Mouse (Mus musculus) heart, postnatal 0 days (tissue): ENCODE results near the gene Slc4a8. TPM values are rescaled to one million over a fixed set of nuclear protein-coding genes. Genes with fewer than 3 reads are reported as not detected.

Source experiments
- ATAC-seq: fragments of 200-750 bp; cut with Nextera tagmentation; 2 replicates; pipeline ENCODE4 v1.8.0; 2017; ENCODE audit warnings: low read depth, moderate number of reproducible peaks, moderate library complexity; ENCODE audit not compliant: insufficient read depth
- DNase-seq: peaks from one replicate; pipeline ENCODE4 v3.0.0-alpha.2; 2016; ENCODE audit warnings: low spot score
- H3K27ac ChIP-seq: fragments of 300-500 bp; sonication (generic); 2 replicates; pipeline ENCODE4 v1.5.1; 2014; ENCODE audit warnings: low read depth, mild to moderate bottlenecking
- H3K27me3 ChIP-seq: fragments of 300-500 bp; sonication (generic); 2 replicates; pipeline ENCODE4 v1.6.1; 2014; ENCODE audit warnings: low read length, mixed read lengths; ENCODE audit not compliant: control insufficient read depth, insufficient read depth
- H3K36me3 ChIP-seq: fragments of 300-500 bp; sonication (generic); replicated peaks from 2 replicates; pipeline ENCODE4 v1.6.1; 2014; ENCODE audit warnings: low read length, mixed read lengths; ENCODE audit not compliant: control insufficient read depth, insufficient read depth
- H3K4me1 ChIP-seq: fragments of 300-500 bp; sonication (generic); 2 replicates; pipeline ENCODE4 v1.6.1; 2014; ENCODE audit warnings: antibody characterized with exemption; ENCODE audit not compliant: control insufficient read depth, insufficient read depth
- H3K4me2 ChIP-seq: fragments of 300-500 bp; sonication (generic); 2 replicates; pipeline ENCODE4 v1.6.1; 2014; ENCODE audit warnings: low read depth, mild to moderate bottlenecking, low read length, moderate library complexity
- H3K4me3 ChIP-seq: fragments of 300-500 bp; sonication (generic); 2 replicates; pipeline ENCODE4 v1.5.1; 2014; ENCODE audit warnings: low read depth, low read length
- H3K9ac ChIP-seq: fragments of 300-500 bp; sonication (generic); replicated peaks from 2 replicates; pipeline ENCODE4 v1.6.1; 2014; ENCODE audit warnings: low read depth, low read length, mixed read lengths
- H3K9me3 ChIP-seq: fragments of 300-500 bp; sonication (generic); replicated peaks from 2 replicates; pipeline ENCODE4 v1.6.1; 2016; ENCODE audit warnings: low read length; ENCODE audit not compliant: control insufficient read depth
- CTCF ChIP-seq: IDR thresholded peaks from 2 replicates; pipeline ENCODE4 v1.5.1; 2016; ENCODE audit warnings: antibody characterized with exemption, control low read depth, low read depth
- EP300 ChIP-seq: IDR thresholded peaks from 2 replicates; pipeline ENCODE4 v1.6.1; 2016; ENCODE audit warnings: antibody characterized with exemption, low read depth
- WGBS: fragments of 180-500 bp; shearing (Covaris S2); extraction: QIAGEN DNeasy Blood & Tissue Kit; methylation state at CpG from one replicate; pipeline ENCODE4 v1.1.7; 2014; 5-methylcytosine and 5-hydroxymethylcytosine counted together
- polyA plus RNA-seq: library from polyadenylated mRNA; unstranded; fragments of >200 nt; fragmentation: Nextera tagmentation; extraction: Ambion mirVana; gene quantifications from 2 replicates; pipeline ENCODE4 v1.2.1, GENCODE M21; 2015
- total RNA-seq: library from RNA; depleted of rRNA; stranded (reverse); fragments of >200 nt; gene quantifications from 2 replicates; pipeline ENCODE4 v1.2.3, GENCODE M21; 2014; ENCODE audit warnings: low replicate concordance

The Slc4a8 gene
- total and polyA plus RNA-seq, 2 experiments from 2014 or later, result 0.19 to 0.81 TPM

DNA sequence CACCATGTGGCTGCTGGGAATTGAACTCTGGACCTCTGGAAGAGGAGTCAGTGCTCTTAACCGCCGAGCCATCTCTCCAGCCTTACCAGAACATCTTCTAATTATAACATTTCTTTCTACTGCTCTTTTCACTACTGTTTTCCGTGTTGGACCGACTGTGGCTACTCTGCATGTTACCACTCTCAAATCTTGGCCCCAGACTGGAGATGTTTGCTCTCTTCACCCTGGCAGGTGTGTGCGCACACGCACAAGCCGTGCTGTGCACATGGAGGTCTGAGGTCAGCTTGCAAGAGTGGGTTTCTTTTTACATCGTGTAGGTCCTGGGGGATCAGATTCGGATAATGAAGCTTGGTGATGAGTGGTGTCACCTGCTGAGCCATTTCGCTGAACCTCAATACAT lies 2.3 kb upstream of the Slc4a8 start:
- Histone ChIP-seq H3K27me3 (peaks cover 51% of the 10 kb centered on the region), H3K4me3 (no peak overlapping the region), H3K36me3 (no peaks in the 10 kb centered on the region), H3K4me1 (0 out of 2 replicates have a peak, but pooled peaks cover 13% of the 10 kb centered on the region), H3K4me2 (no peak overlapping the region), H3K9ac (no peak overlapping the region), H3K27ac (no peak overlapping the region), H3K9me3 (no peaks in the 10 kb centered on the region)
- no peak for DNase-seq
- TF ChIP-seq CTCF, result no peak
- no peak for TF ChIP-seq EP300
- WGBS, result 86% methylated on average over 10 of the region's 10 CpGs
- ATAC-seq, result no peak

DNA sequence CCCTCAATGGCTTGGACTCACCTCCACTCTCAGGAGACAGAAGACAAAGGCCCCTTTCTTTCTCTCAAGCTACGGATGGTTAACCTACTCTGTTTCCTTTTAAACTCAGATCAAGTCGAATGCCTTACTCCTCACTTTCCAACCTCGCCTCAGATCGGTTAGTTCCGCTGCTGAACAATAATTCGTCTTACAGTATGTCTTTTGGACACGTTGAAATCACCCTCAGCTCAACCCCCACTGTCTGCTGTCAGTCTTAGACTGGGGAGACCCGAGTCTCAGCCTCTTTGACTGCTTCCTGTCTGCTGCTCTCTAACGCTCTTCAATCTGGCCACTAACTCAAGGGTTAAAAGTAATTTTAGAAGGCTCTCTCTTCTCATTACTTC lies 520 bp upstream of the Slc4a8 start:
- WGBS, result 31% methylated on average over 9 of the region's 9 CpGs
- no peak overlapping the region for H3K9ac ChIP-seq

DNA sequence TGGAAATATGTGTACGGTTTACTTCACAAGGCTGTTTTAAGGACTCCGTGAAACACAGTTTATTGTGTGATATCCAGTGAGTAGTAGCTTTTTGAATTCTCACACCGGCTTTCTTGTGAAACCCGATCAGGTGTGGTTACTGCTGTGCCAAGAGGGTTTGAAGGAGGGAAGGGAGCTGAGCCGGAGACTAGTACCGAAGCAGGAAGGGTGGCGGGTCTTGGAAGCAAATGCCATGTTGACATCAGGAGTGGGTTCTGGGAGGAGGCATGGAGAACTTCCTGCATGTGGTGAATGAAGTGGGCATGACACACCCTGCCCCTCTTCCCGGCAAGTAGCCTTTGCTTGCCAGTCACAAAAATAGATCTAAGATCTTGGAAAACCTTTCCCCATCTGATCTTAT lies 1.1 kb downstream of the Slc4a8 start:
- 0 out of 2 replicates have a peak, but pooled peaks cover 13% of the 10 kb centered on the region for H3K4me1 ChIP-seq
- TF ChIP-seq CTCF (no peak), EP300 (no peak)
- no peaks in the 10 kb centered on the region for H3K36me3 ChIP-seq
- H3K4me3 ChIP-seq, result no peak overlapping the region
- H3K9ac ChIP-seq, result no peak overlapping the region
- H3K27me3 ChIP-seq, result peaks cover 75% of the 10 kb centered on the region
- WGBS, result 56% methylated on average over 8 of the region's 8 CpGs
- no peak overlapping the region for H3K27ac ChIP-seq
- no peaks in the 10 kb centered on the region for H3K9me3 ChIP-seq
- DNase-seq (no peak), ATAC-seq (no peak)
- peak overlapping the region; percentile 76; the same call in 1 of the 2 replicates for H3K4me2 ChIP-seq

More for the DNA sequence above, 520 bp upstream of the Slc4a8 start:
- Histone ChIP-seq H3K36me3 (no peaks in the 10 kb centered on the region), H3K27ac (no peak overlapping the region), H3K4me3 (peak overlapping the region; percentile 47), H3K4me2 (peak overlapping the region; percentile 76), H3K4me1 (0 out of 2 replicates have a peak, but pooled peaks cover 13% of the 10 kb centered on the region), H3K27me3 (peaks cover 67% of the 10 kb centered on the region), H3K9me3 (no peaks in the 10 kb centered on the region)
- ATAC-seq, result no peak
- no peak for DNase-seq
- TF ChIP-seq EP300, result no peak
- TF ChIP-seq CTCF, result no peak

GRCm38 (mm10) chr15:100764163-100764951 lies 2.8 kb downstream of the Slc4a8 start:
- Histone ChIP-seq H3K9me3 (no peaks in the 10 kb centered on the region), H3K36me3 (no peaks in the 10 kb centered on the region), H3K4me3 (no peak overlapping the region), H3K27ac (no peak overlapping the region), H3K4me1 (0 out of 2 replicates have a peak, but pooled peaks cover 13% of the 10 kb centered on the region), H3K4me2 (no peak overlapping the region), H3K27me3 (peaks cover 79% of the 10 kb centered on the region), H3K9ac (no peak overlapping the region)
- DNase-seq, result no peak
- TF ChIP-seq EP300, result no peak
- TF ChIP-seq CTCF, result no peak
- ATAC-seq, result no peak
- WGBS, result 61% methylated on average over 16 of the region's 16 CpGs

DNA sequence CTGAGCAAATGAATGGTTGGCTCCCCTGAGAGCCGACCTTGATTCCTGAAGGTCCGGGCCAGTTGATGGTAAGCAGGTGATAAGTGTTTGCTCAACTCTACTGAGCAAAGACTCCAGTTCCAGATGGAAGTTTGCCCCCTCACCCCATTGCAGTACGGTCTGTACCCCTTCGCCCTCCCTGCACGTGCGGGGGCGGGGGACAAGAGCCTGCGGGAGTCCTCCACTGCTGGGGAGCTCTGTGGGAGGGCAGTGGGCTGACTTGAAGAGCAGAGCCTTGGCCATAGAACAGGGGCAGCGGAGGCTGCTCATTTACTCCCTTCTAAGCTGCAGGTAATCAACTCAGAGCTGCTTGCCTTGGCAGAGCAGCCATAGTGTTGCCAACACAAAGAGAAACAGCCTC lies 5.3 kb downstream of the Slc4a8 start:
- H3K27me3 ChIP-seq, result peaks cover 67% of the 10 kb centered on the region
- no peak for ATAC-seq

More for the DNA sequence above, 5.3 kb downstream of the Slc4a8 start:
- Histone ChIP-seq H3K4me3 (no peak overlapping the region), H3K36me3 (no peaks in the 10 kb centered on the region), H3K9me3 (no peaks in the 10 kb centered on the region), H3K4me2 (no peak overlapping the region), H3K9ac (no peak overlapping the region), H3K4me1 (0 out of 2 replicates have a peak, but pooled peaks cover 5% of the 10 kb centered on the region), H3K27ac (no peak overlapping the region)
- TF ChIP-seq EP300, result no peak
- TF ChIP-seq CTCF, result no peak
- 70% methylated on average over 9 of the region's 9 CpGs for WGBS
- DNase-seq, result no peak
